Mouse (Mus musculus) erythroblast, adult 5-6 weeks (primary cell): Measurements from ENCODE around the gene Efhc1. TPM values are rescaled to one million over a fixed set of nuclear protein-coding genes. Genes with fewer than 3 reads are reported as not detected.

Source experiments
- total RNA-seq, 2 experiments: library from RNA; stranded (forward) in 1 of 2; stranded (reverse) in 1 of 2; fragments of 150-400 nt in 1 of 2; fragments of 200-764, 138-1000 nt in 1 of 2; gene quantifications; 2 replicates each; pipeline versions ENCODE4 v1.2.3 to v1.2.4; 2015 to 2017; ENCODE audit warnings: low replicate concordance in 2 of 2

The Efhc1 gene
- total RNA-seq, 2 experiments from 2014 or later: not detected

Other genes with a start within 250 kb of the Efhc1 start
- not detected in 2 replicates for gene Il17a, start 220.7 kb upstream of the Efhc1 start, total RNA-seq (2015; ENCODE audit: low replicate concordance)
- gene Il17a, start 220.7 kb upstream of the Efhc1 start, total RNA-seq (2017; ENCODE audit: low replicate concordance): not detected in 2 replicates
- gene Il17f, start 161.0 kb upstream of the Efhc1 start, total RNA-seq (2015; ENCODE audit: low replicate concordance): not detected in 2 replicates
- 1.4 TPM in 1 of 2 replicates, not detected in the other for gene Il17f, start 161.0 kb upstream of the Efhc1 start, total RNA-seq (2017; ENCODE audit: low replicate concordance)
- gene Mcm3, start 131.3 kb upstream of the Efhc1 start, total RNA-seq (2015; ENCODE audit: low replicate concordance): 125 and 131 TPM in 2 replicates
- gene Mcm3, start 131.3 kb upstream of the Efhc1 start, total RNA-seq (2017; ENCODE audit: low replicate concordance): 61.2 and 67.2 TPM in 2 replicates
- 1.9 TPM in 1 of 2 replicates, not detected in the other for gene Paqr8, start 61.0 kb upstream of the Efhc1 start, total RNA-seq (2015; ENCODE audit: low replicate concordance)
- 0.14 and 1.3 TPM in 2 replicates for gene Paqr8, start 61.0 kb upstream of the Efhc1 start, total RNA-seq (2017; ENCODE audit: low replicate concordance)
- 1.0 and 1.7 TPM in 2 replicates for gene Tram2, start 127.6 kb downstream of the Efhc1 start, total RNA-seq (2015; ENCODE audit: low replicate concordance)
- gene Tram2, start 127.6 kb downstream of the Efhc1 start, total RNA-seq (2017; ENCODE audit: low replicate concordance): 0.34 and 0.42 TPM in 2 replicates